Mouse (Mus musculus): ENCODE measurements around the gene Adra1b.
A peak's percentile ranks its signal among the peaks of the same experiment; 100 is the strongest.

Gene Adra1b

DNA sequence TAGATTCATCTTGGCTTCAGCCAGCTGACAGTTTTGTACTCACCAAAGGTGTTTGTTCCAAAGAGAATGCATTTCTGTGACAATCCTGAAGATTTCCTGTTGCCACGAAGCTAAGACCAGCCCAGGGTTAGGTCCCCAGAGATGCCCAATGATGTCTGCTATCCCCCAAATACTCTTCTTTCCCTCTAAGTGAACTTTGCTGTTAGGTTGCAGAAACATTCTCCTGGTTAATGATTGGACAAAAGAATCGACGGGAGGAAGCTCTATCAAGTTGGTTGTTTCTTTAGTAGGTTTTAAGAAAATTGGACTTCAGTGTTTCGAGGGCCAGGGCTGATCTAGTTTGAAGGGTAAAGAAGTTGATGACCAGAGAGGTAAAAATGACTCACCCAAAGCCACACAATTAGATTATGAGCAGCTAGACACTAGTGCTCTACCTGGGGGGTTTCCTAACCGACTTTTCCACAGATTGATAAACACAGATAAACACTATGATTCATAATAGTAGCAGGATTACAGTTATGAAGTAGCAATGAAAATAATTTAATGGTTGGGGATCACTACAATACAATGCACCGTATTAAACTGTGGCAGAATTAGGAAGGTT lies at the start of gene Adra1b:
Adra1b (minus strand) TSS at position 160 of the 604 bp plus-strand sequence.
- no peak for DNase-seq (ENCODE audit: low read depth)

DNA sequence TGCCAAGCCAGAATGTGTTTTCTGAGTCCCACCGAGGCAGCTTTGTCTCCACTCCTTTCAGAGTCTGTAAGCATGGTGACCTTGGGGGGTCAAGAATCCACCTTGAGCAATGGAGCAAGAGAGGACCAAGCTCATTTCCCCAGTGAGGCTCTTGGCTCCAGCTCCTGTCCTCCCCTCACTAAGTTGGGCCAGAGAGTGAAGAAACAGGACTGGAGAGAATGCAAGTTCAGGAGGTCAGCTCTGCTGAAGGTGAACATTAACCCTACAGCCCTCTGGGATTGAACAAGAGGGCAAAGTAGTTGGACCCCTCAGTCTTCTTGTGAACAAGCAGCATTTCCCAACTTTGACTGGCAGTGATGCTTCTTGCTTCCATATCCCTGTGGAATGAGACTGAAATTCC lies 49.3 kb upstream of the Adra1b start:
- no peak for DNase-seq (ENCODE audit: low read depth)

DNA sequence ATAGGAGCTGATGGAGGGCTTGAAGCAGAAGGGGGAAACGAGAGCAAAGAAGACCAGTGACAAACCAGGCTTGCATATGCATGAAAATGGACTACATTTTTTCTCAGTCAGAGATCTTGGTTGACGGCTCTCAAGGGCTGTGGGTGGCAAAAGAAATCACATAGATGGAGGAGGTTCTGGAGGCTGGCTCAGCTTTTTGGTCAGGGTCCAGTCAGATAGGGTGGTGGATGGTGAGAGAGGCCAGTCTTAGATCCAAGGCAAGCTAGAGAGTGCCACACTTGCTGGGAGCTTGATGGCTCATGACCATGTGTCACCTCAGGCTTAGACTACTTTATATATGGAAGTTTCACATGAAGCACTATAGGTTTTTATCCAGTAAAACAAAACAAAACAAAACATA lies 42.8 kb upstream of the Adra1b start:
- no peak for DNase-seq (ENCODE audit: low read depth)

DNA sequence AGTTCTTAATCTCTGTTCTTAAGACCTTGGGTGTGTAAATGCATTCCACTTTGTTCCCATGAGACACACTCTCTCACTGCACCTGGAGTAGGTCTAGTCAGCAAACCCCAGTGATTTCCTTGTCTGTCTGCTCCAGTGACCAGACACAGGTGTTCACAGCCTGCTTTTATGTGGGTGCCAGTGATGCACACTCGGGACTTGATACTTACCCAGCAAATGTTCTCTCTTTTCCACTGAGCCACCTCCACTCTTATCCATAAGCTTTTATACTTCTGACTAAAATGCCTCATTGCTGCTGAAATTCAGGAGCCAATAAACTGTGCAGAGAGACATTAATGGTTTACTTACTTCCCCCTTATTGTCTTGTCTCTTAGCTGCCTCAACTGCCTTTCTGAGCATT lies 42.2 kb upstream of the Adra1b start:
- DNase-seq (ENCODE audit: low read depth), result no peak

DNA sequence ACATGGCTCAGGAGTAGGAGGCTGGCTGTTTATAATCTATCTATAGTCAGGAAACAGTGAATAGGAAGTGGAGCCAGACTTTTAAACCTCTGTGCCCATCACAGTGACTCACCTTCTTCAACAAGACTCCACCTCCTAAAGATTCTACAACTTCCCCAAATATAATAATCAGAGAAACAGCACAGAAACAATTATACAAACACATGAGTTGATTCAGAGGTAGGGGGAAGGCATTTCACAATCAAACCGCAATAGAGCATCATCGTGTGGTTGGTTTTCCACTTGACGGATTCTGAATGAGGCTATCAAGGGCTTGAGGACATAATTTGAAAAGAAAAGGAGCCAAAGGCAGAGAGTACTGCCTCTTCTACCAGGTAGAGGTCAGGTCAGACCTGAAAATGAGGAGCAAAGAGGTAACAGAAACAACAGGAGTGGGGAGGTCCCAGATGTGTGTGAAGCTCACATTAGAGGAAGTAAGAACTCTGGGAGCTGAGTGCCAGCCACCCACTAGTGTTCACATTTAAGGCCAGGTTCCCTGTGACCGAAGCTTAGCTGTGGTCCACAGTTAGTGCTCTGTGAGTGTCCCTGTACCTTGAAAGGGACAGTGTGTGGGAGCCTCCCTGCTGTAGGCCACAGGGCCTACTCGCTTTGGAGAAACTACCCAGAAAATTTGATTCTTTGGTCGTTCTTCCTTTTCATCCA lies 39.6 kb upstream of the Adra1b start:
- no peak for DNase-seq (ENCODE audit: low read depth)

DNA sequence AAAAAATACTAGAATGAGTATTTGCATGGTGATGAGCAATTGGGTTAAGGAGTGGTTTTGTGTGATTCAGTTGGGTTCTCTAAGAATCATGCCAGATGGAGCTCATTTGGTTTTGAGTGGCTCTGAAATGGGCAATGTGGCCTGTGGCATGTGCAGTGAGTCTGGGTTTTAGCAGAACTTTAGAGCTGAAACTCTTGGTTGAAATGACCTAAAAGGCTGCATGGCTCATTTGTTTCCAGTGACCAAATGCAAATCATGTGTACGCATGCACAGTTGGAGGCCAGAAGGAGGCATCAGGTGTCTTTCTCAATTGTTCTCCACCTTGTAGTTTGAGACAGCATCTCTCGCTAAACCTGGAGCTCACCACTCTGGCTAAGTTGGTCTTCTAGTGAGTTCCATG lies 35.0 kb upstream of the Adra1b start:
- DNase-seq (ENCODE audit: low read depth), result no peak

DNA sequence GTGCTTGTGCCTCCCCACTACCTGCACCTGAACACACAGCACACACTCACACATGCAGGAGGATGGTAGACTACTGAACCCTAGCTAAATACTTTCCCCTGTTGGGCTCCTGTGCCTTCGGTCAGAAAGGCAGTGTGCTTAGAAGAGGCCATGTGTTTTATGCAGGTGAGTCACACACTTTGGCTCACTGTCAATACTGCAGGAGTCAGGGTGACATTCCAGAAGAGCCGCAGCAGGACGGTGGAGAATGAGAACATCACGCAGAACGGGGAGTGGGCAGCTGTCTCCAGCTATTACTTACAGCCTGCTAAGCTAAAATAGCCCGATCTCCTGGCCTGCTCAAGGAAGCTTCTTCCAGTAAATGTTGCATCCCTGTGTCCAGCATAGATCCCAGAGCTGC lies 32.5 kb upstream of the Adra1b start:
- peak; percentile 27 for DNase-seq (ENCODE audit: low read depth)

DNA sequence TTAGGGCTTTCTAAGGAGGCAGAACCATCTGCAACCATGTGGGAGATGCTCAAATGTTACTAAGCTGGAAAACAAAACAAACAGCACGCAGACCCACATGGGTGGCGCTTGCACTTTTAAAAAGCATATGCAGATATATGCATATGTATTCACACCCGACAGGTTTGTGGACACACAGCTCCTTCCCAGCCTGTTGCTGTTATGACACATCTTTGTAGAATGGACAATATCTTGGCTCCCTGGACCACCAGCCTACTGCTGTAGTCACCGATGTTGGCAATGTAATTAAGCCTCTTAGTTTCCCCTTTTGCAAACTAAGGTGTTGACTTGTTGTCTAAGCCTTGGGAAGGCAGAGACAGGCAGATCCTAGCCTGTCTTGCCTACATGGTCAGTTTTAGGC lies 32.0 kb upstream of the Adra1b start:
- no peak for DNase-seq (ENCODE audit: low read depth)

DNA sequence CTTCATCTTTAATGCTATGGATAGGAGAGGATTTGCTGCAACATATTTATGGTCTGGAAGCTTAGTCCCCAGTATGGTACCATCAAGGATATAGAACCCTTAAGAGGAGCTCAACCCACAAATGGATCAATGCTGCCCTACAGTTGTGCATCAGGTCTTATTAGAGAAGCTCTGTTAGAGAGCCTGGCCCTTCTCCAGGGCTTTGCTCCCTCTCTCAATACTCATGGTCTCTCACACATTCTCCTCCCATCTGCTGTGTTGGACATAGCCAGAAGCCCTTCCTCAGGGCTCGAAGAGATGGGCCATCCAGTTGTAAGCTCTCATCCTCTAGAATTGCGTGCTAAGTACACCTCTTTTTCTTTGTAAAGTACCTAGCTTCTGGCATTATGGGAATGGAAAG lies 29.2 kb upstream of the Adra1b start:
- DNase-seq (ENCODE audit: low read depth), result no peak

DNA sequence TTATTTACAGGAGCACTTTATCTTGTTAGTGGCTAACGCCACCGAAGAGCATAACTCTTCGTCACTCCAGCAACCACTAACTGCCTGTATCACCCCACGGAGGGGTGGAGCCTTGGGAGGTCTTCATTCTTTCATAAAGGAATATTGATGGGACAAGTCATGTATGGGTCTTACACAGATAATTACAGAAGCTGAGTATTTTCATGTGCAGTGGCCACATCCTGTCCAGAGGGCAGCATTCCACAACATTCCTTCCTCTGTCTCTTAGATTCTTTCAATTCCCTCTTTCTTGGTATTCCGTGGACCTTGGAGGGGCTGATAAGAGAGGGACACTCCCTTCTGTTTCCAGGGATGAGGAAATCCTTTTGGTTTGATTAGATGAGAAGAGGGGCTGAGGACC lies 28.7 kb upstream of the Adra1b start:
- no peak for DNase-seq (ENCODE audit: low read depth)

DNA sequence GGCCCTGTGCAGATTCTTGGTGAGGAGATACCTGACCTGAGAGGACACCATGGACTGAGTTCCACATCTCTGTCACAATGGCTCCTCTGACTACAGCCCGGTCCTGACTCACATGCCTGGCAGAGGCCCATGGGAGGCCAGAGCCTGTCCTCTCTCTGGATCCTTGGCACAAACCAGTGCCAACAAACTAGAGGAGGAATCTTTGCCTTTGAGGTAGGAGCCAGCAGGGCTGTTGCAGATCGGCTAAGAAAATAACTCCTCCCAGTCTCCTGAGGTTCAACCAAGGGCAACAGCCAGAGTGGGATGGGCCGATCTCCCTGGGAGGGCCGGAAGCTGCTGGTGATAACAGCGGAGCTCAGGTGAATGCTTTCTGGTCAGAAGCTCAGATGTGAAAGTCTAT lies 28.2 kb upstream of the Adra1b start:
- DNase-seq (ENCODE audit: low read depth), result peak; percentile 21

DNA sequence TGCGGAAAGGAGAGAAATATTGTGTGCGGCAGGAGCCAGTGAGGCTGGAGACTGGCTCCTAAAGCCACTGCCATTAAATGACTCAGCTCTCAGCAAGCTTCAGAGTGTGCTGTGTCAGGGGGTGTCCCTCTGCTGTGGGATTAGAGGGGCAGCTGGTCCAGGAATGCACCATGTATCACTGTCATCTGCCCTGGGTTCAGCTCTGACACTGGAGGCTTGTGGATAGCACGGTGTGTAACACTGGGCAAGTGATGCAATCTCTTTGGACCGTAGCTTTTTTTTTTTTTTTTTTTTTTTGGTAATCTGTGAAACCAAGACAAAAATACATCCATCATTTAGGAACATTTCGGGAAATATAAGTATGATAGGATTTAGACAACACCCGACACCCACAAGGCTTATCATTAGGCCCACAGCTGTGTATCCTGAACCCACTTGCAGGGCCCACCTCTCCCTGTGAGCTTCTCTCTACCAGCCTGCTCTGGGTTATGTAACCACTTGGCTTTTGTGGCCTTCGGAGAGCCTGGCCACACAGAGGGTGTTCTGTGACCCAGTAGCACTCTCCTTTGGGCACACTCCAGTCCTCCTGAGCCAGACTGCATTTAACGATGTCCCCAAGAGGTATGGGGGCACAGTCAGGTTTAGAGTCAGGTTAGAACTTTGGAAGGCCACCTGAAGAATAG lies 26.3 kb upstream of the Adra1b start:
- DNase-seq (ENCODE audit: low read depth), result no peak

DNA sequence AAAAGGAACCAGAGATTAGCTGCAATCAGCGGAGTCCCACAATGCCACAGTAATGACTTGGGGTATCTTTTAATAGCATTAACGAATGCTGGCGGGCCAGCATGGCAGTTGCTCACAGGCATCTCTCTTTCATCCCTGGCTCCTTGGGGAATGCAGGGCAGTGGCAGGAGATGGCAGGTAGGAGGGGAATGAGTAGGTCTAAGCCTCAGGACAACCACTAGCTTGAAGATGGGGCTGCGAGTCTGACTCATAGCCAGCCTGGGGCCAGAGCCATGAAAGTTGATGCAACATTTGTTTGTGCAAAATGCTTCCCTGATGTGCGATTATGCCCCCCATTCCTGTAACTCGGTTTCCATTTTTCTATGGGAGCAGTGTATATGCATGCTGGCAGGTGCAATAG lies 25.2 kb upstream of the Adra1b start:
- DNase-seq (ENCODE audit: low read depth), result no peak

DNA sequence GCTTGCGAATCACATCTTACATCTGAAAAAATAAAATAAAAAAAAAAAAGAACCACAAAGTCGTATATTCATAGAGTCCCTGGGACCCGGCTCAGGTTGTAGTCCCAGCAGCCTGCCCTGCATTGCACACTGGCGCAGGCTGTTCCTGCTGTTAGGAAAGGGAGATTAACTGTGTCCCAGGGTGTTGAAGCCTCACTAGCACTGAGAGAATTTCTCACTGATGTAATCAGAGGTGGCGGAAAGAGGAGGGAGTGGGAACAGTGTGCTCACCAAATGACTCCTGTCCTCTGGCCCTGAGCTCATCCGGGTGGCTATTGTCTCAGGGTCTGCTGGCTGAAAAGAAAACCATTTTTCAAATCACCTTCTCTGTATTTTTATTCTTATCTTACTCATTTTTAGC lies 24.6 kb upstream of the Adra1b start:
- no peak for DNase-seq (ENCODE audit: low read depth)

DNA sequence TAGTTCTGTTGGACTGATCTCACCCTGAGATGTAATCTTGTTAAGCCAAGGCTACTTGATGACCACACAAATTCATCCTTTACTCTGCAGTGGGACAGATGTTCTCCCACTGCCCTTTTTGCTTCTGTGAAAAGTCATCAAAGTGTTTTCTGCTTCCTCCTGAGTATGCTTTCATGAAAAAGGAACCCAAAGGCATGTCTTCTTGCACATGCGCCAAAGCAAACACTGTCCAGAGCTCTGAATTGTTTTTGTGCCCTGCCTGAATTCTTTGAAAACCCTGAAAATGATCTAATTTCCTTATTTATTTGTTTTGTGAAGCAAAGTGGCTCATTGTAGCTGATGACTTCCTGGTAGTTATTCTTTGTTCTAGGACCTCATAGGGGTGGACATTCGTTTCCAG lies 20.7 kb upstream of the Adra1b start:
- no peak for DNase-seq (ENCODE audit: low read depth)

DNA sequence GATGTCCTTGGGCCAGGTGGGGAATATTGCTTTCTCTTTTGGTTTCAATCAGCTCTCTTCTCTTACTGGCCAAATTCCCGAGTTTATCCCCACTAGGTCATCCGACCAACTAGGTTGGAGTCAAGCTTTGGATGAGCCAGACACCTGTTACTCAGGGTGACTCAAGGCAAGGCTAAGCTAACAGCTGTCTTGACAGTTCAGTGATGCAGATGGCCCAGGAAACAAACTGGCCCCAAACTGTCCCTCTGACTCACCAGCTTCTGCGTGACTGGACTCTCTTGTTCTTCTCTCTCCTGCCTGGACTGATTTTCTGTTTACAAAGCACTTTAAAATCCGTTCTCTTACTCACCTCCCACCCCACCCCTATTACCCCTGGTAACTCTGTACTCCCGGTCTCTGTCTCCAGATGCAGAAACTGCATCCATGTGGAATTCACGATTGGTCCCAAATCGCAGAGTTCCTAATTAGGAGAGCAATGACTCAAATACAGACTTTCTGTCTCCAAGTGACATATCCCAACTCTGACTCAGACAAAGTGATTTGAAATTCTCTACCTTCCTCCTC lies 18.6 kb upstream of the Adra1b start:
- DNase-seq (ENCODE audit: low read depth), result peak; percentile 26

DNA sequence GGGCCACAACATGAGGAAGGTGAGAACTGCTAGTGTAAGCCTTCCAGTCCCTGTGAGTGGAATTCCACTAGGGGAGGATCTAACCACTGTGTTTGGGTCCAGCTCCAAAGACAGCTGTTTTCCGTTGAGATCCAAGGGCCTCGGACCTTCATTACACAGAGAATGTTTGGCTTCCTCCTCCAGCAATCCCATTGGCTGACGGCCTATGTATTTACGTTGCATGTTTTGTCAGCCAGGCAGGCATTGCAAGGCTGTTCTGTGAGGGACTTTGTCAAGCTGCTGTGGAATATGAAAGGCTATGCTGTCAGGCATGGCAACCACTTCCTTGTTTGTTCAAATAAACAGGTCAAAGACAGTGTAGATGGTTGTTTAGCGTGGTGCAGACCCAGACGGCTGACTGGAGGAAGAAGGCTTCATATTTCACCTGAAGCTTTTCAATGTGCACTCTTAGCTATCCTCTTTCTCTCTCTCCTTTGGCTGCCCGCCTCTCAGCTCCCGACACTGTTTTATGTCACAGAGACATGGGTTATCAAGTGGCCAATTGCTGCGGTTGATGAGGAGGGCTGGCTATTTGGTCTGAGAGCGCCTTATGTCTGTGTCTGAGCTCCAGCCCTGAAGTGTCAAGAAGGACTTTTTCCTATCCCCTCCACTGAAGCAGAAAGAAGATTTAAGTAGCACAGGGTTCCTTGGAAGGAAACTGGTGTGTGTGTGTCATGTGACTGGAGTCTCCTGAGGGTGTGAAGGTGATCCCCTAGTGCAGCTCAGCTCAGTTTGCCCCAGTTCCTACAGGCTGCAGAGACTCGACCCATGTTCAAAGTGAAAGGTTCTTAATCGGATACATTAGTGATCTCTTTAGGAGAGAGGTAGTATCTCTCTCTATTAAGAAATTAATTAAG lies 13.8 kb upstream of the Adra1b start:
- no peak for DNase-seq (ENCODE audit: low read depth)

DNA sequence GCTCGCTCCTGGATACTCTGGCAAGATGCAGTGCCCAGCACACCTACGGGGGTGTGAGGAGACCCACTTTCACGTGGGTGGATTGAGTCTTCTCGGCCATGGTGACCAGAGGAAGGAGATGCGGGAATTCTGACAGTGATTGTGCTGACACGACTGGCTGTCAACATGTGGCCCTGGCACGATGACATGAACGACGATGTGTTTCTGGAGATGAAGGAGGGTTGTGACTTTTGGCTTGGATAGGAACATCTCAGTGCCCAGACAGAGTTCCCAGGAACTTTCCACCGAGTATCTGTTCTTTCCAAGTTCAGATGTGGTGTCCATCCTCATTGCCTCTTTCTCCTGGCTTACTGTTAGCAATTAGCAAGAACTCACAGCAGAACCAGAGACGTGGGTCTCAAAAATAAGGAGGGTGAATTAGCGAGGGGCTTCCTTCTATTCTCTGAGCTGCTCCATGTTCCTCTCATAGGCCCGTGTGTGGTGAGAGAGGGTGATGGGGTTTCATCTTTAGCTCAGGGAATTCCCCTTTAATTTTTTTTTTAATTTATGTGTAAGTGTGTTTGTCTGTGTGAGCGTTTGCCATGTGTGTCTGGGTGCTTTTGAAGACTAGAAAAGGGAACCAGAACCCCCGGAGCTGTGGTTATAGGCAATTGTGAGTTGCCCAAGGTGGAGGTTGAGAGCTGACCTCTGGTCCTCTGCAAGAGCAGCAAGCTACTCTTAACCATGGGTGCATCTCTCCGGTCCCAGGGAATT lies 11.3 kb upstream of the Adra1b start:
- DNase-seq (ENCODE audit: low read depth), result no peak

DNA sequence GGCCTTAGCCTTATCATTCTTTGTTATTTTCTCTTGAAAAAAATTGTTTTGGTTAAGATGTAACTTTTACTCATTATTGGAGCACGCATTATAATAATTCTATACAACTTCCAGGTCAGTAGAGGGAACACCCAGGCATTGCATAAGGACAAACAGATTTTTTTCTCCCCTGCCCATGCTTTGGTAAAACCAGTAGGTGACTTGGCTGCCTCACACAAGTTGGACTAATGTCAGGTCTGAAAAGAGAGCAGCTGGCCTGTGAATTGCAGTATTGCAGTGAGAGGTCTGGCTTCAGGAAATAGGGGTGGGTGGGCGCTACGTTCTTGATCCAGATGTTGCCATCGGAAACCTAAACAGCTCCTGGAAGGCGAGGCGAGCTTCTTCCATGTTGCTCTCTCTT lies 10.6 kb upstream of the Adra1b start:
- no peak for DNase-seq (ENCODE audit: low read depth)

DNA sequence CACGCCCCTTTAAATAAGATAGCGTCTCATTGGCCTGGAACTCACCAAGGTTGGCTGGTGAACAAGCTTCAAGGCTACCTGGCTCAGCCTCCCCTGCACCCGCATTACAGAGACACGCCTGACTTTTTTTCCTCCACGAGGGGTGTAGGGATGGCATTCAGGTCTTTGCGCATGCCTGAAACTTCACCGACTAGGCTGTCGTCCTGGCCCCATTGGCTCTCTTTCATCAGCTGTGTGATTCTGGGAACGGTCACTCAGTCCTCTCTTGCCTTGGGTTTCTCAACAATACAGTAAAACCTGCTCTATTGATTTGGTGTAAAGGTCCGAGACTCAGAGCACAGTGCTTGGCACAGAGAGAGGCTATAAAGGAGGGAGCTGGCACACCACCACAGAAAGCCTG lies 2.3 kb upstream of the Adra1b start:
- DNase-seq (ENCODE audit: low read depth), result no peak

DNA sequence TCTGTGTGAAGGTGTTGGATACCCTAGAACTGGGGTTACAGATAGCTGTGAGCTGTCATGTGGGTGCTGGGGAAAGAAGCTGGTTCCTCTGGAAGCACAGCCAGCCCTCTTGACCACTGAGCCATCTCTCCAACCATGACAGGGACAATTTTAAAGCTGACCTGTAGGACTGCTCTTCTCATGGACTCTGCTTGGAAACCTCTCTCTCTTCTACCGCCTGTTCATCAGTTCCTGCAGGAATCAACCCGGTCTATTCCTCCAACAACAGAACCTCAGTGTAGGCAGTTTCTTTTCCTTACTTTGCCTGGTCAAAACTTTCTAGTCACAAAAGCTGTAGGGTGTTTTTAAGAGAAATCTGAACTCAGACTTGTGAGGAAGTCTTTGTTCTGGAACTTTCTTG lies 1.3 kb downstream of the Adra1b start:
- DNase-seq (ENCODE audit: low read depth), result no peak

DNA sequence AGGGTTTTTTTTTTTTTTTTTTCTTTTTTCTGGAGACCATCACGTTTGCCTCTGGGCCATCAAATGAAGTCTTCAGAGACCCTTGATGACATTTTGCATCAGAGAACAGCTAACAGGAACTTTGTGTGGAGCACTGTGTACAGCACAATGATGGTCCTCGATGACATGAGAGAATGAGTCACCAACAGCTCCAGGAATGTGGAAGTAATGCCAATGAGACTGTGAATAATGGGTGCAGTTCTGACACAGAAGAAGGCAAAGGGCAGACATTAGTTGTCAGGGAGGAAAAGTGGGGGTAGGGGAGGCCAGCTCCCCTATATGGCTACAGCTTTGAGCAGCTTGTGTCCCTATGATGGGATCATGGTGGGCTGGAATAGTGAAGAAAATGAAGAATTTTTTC lies 5.7 kb downstream of the Adra1b start:
- DNase-seq (ENCODE audit: low read depth), result no peak

Measured in fibroblast of lung, adult 2 months (primary cell).